Mouse (Mus musculus) embryo, embryonic 11 days (tissue): Measurements from ENCODE around the gene Tpt1.
"Not testable (repeated sequence)": the region's sequence is repeated elsewhere in the genome, so short reads cannot be mapped to it uniquely, and the experiment has no call there.

Source experiments
- DNase-seq: peaks from one replicate; pipeline ENCODE4 v3.0.0-alpha.2; 2015

Gene Tpt1

DNA sequence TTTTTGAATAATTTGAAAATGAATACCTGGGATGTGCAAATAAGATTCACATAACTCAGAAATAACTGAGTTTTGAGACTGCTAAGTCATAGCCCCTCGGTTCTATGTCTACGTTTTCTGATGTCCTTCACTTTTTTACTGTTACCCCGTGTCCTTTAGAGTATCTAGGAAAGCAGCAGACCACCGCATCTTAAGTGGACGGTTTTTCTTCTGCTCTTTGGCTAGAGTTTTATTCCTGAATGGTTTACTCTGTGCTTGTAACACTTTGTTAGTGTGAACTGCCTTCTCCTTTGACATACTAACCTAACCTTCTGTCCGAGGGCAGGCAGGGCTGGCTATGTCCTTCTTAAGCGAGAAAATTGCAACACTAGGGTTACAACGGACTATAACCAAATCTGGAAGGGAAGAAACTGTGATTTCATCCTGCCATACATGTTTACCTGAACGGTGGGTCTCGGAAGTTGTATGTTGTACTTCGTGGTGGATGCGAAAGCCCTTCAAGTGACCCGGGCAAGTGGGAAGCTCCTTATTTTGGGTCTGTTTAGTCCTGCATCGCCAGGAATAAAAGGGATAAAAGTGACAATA, 690 bp upstream of the Tpt1 start:
- DNase-seq, result peak; percentile 33

DNA sequence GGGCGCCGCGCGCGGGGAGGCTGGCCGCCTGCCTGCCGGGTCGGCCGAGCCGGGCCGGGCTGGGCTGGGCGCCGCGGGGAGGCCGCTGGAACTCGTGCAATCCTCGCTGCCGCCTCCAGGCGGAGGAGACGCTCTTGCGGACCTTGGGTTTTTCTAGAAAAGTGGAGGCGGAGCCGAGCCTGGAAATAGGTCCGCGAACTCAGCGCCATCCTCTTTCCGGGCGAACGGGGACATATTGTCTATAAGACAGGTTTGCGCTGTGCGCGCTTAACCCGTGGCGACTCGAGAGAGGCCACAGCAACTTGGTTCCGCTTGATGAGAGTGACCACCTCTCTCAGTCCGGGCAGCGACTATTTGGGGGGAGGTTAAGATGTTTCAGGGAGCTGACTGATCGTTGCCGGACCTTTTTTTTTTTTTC, 814 bp downstream of the Tpt1 start:
- DNase-seq, result peak; percentile 90

- no peak for DNase-seq
These were observed 2.8 kb downstream of the Tpt1 start for GRCm38 (mm10) chr14:75847669-75848068.

DNA sequence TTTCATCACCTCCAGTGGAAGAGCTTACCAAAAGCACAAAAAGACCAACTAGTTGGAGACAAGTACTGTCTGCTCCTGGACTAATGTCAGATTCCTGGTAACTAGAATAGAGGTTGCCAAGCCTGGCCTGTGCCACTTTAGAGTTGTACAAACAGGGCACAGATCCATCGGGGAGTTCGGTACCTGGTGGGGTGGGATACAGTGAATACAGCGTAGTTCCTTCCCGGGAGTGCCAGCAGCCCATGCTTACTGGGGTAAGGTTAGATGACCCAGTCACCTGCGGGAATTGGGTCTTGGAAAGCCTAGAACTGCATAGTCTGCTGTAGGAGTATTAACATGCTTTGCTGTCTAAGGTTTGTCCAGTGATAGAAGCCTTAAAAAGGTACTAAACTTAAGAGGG, 3.6 kb downstream of the Tpt1 start:
- no peak for DNase-seq

- DNase-seq, result no peak
These were observed 4.3 kb downstream of the Tpt1 start for GRCm38 (mm10) chr14:75849236-75849635.

GRCm38 (mm10) chr14:75849842-75850568, 5.1 kb downstream of the Tpt1 start:
- DNase-seq, result no peak

GRCm38 (mm10) chr14:75850819-75851218, 5.9 kb downstream of the Tpt1 start:
- peak; percentile 46 for DNase-seq

DNA sequence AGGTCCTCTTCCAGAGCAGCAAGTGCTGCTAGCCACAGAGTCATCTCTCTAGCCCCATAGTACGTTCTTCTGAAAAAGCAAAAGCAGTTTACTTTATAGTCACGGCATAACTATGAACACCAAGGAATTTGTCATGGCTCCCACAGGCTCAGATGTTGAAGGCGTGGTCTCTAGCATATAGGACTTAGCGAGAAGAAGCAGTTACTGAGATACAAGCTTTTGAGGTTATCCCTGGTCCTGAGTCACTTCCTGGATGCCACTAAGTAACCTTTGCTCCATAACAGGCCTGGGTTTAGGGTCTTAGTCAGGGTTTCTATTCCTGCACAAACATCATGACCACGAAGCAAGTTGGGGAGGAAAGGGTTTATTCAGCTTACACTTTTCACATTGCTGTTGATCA, 7.1 kb downstream of the Tpt1 start:
- DNase-seq, result no peak

GRCm38 (mm10) chr14:75855263-75855992, 10.5 kb downstream of the Tpt1 start:
- DNase-seq, result no peak

DNA sequence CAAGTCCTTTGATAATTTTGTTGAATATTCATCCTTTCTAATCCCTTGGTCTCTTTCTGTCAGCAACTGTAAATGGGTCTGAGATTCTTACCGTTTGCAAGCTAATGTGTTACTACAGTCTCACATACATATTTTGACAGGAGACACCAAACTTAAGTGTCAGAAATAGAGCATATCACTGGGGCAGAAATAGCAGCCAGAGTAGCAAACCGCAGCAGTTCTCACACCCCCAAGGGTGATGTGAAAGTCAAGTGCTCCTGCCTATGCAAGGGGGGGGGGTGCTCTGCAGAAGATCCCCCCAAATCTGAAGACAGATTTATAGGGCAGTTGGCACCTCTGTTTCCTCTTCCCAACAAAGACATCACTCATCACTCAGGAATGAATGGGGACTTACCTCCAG, 13.3 kb downstream of the Tpt1 start:
- no peak for DNase-seq

DNA sequence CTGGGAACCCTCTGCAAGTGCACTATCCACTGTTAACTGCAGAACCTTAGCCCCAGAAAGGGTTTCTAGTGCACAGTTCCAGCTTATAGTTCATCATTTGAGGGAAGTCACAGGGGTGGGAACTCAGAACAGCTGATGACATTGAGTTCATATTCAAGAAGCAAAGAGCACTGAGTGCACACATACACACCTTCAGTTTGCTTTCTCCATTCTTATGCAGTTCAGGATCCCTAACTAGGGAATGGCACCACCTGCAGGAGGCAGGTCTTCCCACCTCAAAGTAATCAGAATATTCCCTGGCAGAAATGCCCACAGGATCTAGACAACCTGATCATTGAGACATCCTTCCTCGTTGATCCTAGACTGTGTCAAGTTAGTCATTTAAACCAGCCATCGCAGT, 14.7 kb downstream of the Tpt1 start:
- DNase-seq, result no peak

GRCm38 (mm10) chr14:75862701-75863100, 17.8 kb downstream of the Tpt1 start:
- DNase-seq, result no peak

DNA sequence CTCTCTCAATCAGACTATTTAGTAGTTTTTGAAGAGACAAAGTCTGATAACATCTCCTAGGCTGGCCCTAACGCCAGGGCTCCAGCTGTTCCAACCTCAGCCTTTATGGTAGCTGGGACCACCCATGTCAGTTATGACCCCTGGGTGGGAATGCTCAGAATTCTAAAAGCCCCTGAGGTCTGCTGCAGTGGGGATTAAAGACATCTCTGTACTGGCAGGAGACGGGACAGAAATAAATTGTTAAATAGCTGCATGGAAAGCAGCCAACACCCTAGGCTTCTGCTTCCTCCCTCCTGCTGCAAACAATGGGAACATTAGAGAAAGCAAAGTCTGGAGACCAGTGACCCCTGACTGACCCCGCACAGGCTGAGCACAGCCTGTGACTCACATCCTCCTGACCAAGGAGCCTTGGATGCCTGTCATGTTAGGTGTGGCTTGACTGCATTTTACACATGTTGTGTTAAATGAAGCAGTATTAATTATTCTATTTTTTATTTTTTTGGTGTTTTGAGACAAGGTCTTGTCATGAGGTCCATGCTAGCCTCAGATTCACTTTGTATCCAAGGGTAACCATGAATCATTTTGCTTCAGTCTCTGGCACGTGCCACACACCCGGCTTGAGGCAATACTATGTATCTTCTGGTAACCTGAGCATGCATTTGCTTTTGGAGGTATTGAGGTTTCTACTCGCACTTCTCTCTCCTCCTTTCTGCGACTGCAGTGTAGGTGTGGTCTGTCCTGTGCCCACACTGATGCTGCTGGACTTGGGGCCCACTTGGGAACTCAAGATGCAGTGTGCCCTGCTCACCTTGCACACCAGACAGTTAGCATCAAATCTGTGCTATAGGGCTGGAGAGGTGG, 18.9 kb downstream of the Tpt1 start:
- DNase-seq, result peak; percentile 81

- DNase-seq, result no peak
These were observed 21.9 kb downstream of the Tpt1 start for GRCm38 (mm10) chr14:75866706-75867333.

DNA sequence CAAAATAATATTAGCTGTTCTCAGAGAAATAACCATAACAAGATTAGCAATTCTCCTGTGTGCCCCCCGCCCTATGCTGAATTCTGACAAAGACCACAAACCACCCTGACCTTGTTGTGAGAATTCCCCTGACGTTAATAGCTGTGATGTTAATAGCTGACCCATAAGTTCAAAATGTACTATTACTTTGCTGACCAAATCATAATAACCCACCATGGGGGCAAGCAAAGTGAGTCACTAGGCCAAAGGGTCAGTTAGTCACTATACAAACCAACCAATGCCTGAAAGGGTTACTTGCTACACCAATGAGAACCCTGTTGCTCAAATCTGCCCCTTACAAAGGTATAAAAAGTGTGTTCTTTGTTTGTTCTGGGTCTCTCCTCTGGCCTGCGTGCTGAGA, 23.1 kb downstream of the Tpt1 start:
- not testable (repeated sequence) for DNase-seq

- DNase-seq, result no peak
These were observed 25.0 kb downstream of the Tpt1 start for GRCm38 (mm10) chr14:75869769-75870363.

DNA sequence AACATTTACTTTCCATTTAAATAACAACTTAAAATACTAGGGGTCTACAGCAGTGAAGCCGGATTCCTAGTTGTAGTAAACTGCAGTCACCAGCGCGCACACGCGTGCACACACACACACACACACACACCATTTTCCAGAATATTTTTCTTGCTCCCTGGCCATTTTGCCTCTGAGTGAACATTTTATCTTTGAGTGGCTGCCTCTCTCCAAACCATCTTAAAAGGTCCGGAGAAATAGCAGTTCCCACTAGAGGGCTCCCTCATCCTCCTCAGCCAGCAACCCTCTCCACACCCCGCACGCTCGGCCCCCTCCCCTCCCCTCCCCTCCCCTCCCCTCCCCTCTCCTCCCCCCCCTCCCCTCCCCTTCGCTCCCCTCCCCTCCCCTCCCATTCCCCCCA, 25.7 kb downstream of the Tpt1 start:
- DNase-seq, result peak; percentile 81

- DNase-seq, result peak; percentile 35
These were observed 26.2 kb downstream of the Tpt1 start for GRCm38 (mm10) chr14:75871111-75871510.

DNA sequence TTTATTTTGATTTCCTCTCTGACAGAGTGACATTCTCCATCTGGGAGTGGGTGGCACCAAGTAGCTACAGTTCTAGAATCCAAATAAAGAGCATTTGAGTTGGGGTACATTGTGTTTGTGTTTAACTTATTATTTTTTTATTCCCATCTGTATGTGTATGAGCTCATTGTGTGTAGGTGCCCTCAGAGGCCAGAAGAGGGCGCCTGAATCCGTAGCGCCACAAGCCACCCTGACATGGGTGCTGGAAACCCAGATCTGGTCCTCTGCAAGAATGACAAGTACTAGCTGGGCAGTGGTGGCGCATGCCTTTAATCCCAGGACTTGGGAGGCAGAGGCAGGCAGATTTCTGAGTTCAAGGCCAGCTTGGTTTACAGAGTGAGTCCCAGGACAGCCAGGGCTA, 26.9 kb downstream of the Tpt1 start:
- no peak for DNase-seq

DNA sequence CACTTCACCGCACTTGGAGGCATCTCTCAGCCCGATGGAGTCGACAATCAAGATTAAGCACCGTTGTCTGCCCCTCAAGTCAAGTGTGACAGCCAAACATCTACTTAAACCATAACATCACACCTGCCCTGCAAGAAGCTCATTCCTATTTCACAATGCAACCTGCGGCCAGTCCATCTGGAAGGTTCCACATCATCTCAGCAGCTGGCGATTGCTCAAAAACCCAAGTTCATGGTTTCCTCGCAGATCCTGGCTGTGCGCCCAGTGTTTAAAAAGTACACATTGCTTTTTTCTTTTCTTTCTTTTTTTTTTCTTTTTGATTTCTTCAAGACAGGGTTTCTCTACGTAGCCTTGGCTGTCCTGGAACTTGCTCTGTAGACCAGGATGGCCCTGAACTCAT, 28.7 kb downstream of the Tpt1 start:
- no peak for DNase-seq

GRCm38 (mm10) chr14:75876320-75877043, 31.6 kb downstream of the Tpt1 start:
- DNase-seq, result peak; percentile 90

DNA sequence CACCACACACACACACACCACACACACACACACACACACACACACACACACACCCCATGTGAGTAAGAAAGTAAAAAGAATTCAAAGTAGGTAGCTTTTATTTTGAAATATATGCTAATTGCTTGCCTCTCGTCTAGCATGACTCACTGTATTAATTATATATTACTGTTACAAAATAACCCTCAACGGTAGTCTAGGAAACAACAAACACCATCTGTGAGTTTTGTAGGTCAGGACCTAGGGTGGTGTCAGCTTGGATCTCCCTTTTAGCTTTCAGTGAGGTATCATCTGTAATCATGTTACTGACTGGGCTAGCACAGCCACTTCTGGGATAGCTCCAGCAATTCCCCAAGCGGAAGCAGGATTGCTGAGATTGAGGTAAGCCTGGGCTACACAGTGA, 32.4 kb downstream of the Tpt1 start:
- no peak for DNase-seq
